Mouse (Mus musculus): ENCODE measurements around the gene Trappc1. TPM values are rescaled to one million over a fixed set of nuclear protein-coding genes. Genes with fewer than 3 reads are reported as not detected.

The Trappc1 gene
- polyA plus RNA-seq, 1 experiment from 2014 or later: 147 TPM

GRCm38 (mm10) chr11:69362479-69362878, 38.7 kb downstream of the Trappc1 start:
- Histone ChIP-seq H3K27me3 (ENCODE audit: control insufficient read depth, insufficient read depth, low read length) (no peaks in the 10 kb centered on the region), H3K4me1 (ENCODE audit: control insufficient read depth, insufficient read depth, low read length) (peaks cover 24% of the 10 kb centered on the region), H3K4me3 (ENCODE audit: low read depth, low read length) (no peak overlapping the region), H3K4me2 (replicated peaks; ENCODE audit: low read depth, low read length) (no peak overlapping the region), H3K9me3 (ENCODE audit: control insufficient read depth, low read depth, low read length) (no peaks in the 10 kb centered on the region), H3K9ac (replicated peaks; ENCODE audit: low read depth, low read length) (no peak overlapping the region), H3K36me3 (ENCODE audit: control insufficient read depth, insufficient read depth, low read length) (peaks cover 63% of the 10 kb centered on the region), H3K27ac (ENCODE audit: low read length) (no peak overlapping the region)
- 69% methylated on average over 2 of the region's 2 CpGs for WGBS
- no peak for ATAC-seq (ENCODE audit: insufficient number of reproducible peaks, insufficient read depth, low FRiP score, low read depth)

GRCm38 (mm10) chr11:69364376-69364775, 40.6 kb downstream of the Trappc1 start:
- Histone ChIP-seq H3K4me3 (ENCODE audit: low read depth, low read length) (no peak overlapping the region), H3K27ac (ENCODE audit: low read length) (peak overlapping the region; percentile 97), H3K9ac (replicated peaks; ENCODE audit: low read depth, low read length) (no peak overlapping the region), H3K9me3 (ENCODE audit: control insufficient read depth, low read depth, low read length) (no peaks in the 10 kb centered on the region), H3K4me1 (ENCODE audit: control insufficient read depth, insufficient read depth, low read length) (peaks cover 29% of the 10 kb centered on the region), H3K36me3 (ENCODE audit: control insufficient read depth, insufficient read depth, low read length) (peaks cover 44% of the 10 kb centered on the region), H3K4me2 (replicated peaks; ENCODE audit: low read depth, low read length) (peak overlapping the region; percentile 61), H3K27me3 (ENCODE audit: control insufficient read depth, insufficient read depth, low read length) (no peaks in the 10 kb centered on the region)
- WGBS: 38% methylated on average over 8 of the region's 8 CpGs
- ATAC-seq (ENCODE audit: insufficient number of reproducible peaks, insufficient read depth, low FRiP score, low read depth): no peak

GRCm38 (mm10) chr11:69364910-69365309, 41.1 kb downstream of the Trappc1 start:
- WGBS: 0% methylated on average over 6 of the region's 6 CpGs
- Histone ChIP-seq H3K9me3 (ENCODE audit: control insufficient read depth, low read depth, low read length) (no peaks in the 10 kb centered on the region), H3K36me3 (ENCODE audit: control insufficient read depth, insufficient read depth, low read length) (peaks cover 39% of the 10 kb centered on the region), H3K27me3 (ENCODE audit: control insufficient read depth, insufficient read depth, low read length) (no peaks in the 10 kb centered on the region), H3K4me2 (replicated peaks; ENCODE audit: low read depth, low read length) (peak overlapping the region; percentile 61), H3K9ac (replicated peaks; ENCODE audit: low read depth, low read length) (peak overlapping the region; percentile 52; the same call in 1 of the 2 replicates), H3K27ac (ENCODE audit: low read length) (peak overlapping the region; percentile 97), H3K4me3 (ENCODE audit: low read depth, low read length) (peak overlapping the region; percentile 29), H3K4me1 (ENCODE audit: control insufficient read depth, insufficient read depth, low read length) (peaks cover 29% of the 10 kb centered on the region)
- peak; percentile 24; the same call in 1 of the 2 replicates for ATAC-seq (ENCODE audit: insufficient number of reproducible peaks, insufficient read depth, low FRiP score, low read depth)

GRCm38 (mm10) chr11:69365722-69366121, 41.9 kb downstream of the Trappc1 start:
- Histone ChIP-seq H3K36me3 (ENCODE audit: control insufficient read depth, insufficient read depth, low read length) (peaks cover 31% of the 10 kb centered on the region), H3K9me3 (ENCODE audit: control insufficient read depth, low read depth, low read length) (no peaks in the 10 kb centered on the region), H3K27me3 (ENCODE audit: control insufficient read depth, insufficient read depth, low read length) (no peaks in the 10 kb centered on the region), H3K27ac (ENCODE audit: low read length) (peak overlapping the region; percentile 97), H3K9ac (replicated peaks; ENCODE audit: low read depth, low read length) (peak overlapping the region; percentile 52), H3K4me3 (ENCODE audit: low read depth, low read length) (peak overlapping the region; percentile 29), H3K4me1 (ENCODE audit: control insufficient read depth, insufficient read depth, low read length) (peaks cover 31% of the 10 kb centered on the region), H3K4me2 (replicated peaks; ENCODE audit: low read depth, low read length) (peak overlapping the region; percentile 61)
- no peak for ATAC-seq (ENCODE audit: insufficient number of reproducible peaks, insufficient read depth, low FRiP score, low read depth)
- 19% methylated on average over 6 of the region's 6 CpGs for WGBS

GRCm38 (mm10) chr11:69366157-69366854, 42.5 kb downstream of the Trappc1 start:
- H3K4me1 ChIP-seq (ENCODE audit: control insufficient read depth, insufficient read depth, low read length): peaks cover 36% of the 10 kb centered on the region
- peaks cover 25% of the 10 kb centered on the region for H3K36me3 ChIP-seq (ENCODE audit: control insufficient read depth, insufficient read depth, low read length)
- no peaks in the 10 kb centered on the region for H3K27me3 ChIP-seq (ENCODE audit: control insufficient read depth, insufficient read depth, low read length)
- H3K4me2 ChIP-seq (replicated peaks; ENCODE audit: low read depth, low read length): peak overlapping the region; percentile 98
- no peaks in the 10 kb centered on the region for H3K9me3 ChIP-seq (ENCODE audit: control insufficient read depth, low read depth, low read length)
- under 1% methylated on average over 26 of the region's 26 CpGs for WGBS
- H3K4me3 ChIP-seq (ENCODE audit: low read depth, low read length): peak overlapping the region; percentile 29
- H3K9ac ChIP-seq (replicated peaks; ENCODE audit: low read depth, low read length): peak overlapping the region; percentile 52
- ATAC-seq (ENCODE audit: insufficient number of reproducible peaks, insufficient read depth, low FRiP score, low read depth): peak; percentile 84
- peak overlapping the region; percentile 100 for H3K27ac ChIP-seq (ENCODE audit: low read length)

GRCm38 (mm10) chr11:69366855-69367615, 43.3 kb downstream of the Trappc1 start:
- H3K4me1 ChIP-seq (ENCODE audit: control insufficient read depth, insufficient read depth, low read length): peaks cover 43% of the 10 kb centered on the region

GRCm38 (mm10) chr11:69367616-69368355, 44.0 kb downstream of the Trappc1 start:
- under 1% methylated on average over 22 of the region's 22 CpGs for WGBS
- peaks cover 51% of the 10 kb centered on the region for H3K4me1 ChIP-seq (ENCODE audit: control insufficient read depth, insufficient read depth, low read length)

More at GRCm38 (mm10) chr11:69366855-69367615, 43.3 kb downstream of the Trappc1 start:
- H3K4me2 ChIP-seq (replicated peaks; ENCODE audit: low read depth, low read length): peak overlapping the region; percentile 98
- H3K9me3 ChIP-seq (ENCODE audit: control insufficient read depth, low read depth, low read length): no peaks in the 10 kb centered on the region
- peak overlapping the region; percentile 100 for H3K9ac ChIP-seq (replicated peaks; ENCODE audit: low read depth, low read length)
- ATAC-seq (ENCODE audit: insufficient number of reproducible peaks, insufficient read depth, low FRiP score, low read depth): no peak
- H3K27me3 ChIP-seq (ENCODE audit: control insufficient read depth, insufficient read depth, low read length): no peaks in the 10 kb centered on the region
- peaks cover 17% of the 10 kb centered on the region for H3K36me3 ChIP-seq (ENCODE audit: control insufficient read depth, insufficient read depth, low read length)
- WGBS: under 1% methylated on average over 22 of the region's 22 CpGs
- peak overlapping the region; percentile 89 for H3K4me3 ChIP-seq (ENCODE audit: low read depth, low read length)
- H3K27ac ChIP-seq (ENCODE audit: low read length): peak overlapping the region; percentile 100

More at GRCm38 (mm10) chr11:69367616-69368355, 44.0 kb downstream of the Trappc1 start:
- no peaks in the 10 kb centered on the region for H3K27me3 ChIP-seq (ENCODE audit: control insufficient read depth, insufficient read depth, low read length)
- peak overlapping the region; percentile 100 for H3K27ac ChIP-seq (ENCODE audit: low read length)
- peak overlapping the region; percentile 100 for H3K9ac ChIP-seq (replicated peaks; ENCODE audit: low read depth, low read length)
- H3K9me3 ChIP-seq (ENCODE audit: control insufficient read depth, low read depth, low read length): no peaks in the 10 kb centered on the region
- ATAC-seq (ENCODE audit: insufficient number of reproducible peaks, insufficient read depth, low FRiP score, low read depth): 0 out of 2 replicates have a peak, but pooled peaks have one; percentile 5
- peaks cover 11% of the 10 kb centered on the region for H3K36me3 ChIP-seq (ENCODE audit: control insufficient read depth, insufficient read depth, low read length)
- peak overlapping the region; percentile 98 for H3K4me2 ChIP-seq (replicated peaks; ENCODE audit: low read depth, low read length)
- peak overlapping the region; percentile 89 for H3K4me3 ChIP-seq (ENCODE audit: low read depth, low read length)
